Mouse (Mus musculus) adrenal gland, postnatal 10 days (tissue): ENCODE measurements at regions not wholly inside any gene's neighbourhood (a gene's known extent, or its start where the extent isn't known, plus 50 kb on each side); places are given as distances from the start of the nearest gene placed in this dataset.

Experiments
- DNase-seq: peaks from one replicate; pipeline ENCODE4 v3.0.0; 2021; ENCODE audit warnings: mixed read lengths

DNA sequence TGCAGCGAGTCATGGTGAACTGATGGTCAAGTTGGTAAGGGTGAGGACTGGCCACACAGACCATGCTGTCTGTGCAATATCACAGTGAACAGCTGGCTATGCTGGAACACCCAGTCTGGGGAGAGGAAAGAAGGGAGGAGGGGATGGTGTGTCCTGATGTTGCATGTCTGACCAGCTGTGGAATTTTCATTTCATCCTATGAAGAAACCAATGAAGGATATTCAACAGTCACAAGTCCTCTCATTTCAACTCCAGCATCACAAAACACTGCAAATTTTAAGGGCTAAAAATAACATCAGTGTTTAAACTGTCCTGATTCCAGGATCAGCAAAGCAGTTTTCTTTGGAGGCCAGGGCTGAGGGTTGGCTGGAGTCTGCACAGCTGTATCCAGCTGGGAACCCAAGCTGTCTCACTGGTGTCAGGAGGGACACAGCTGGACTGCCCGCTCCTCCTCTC is 503.7 kb upstream of the Nox3 start:
- peak; percentile 13 for DNase-seq

DNA sequence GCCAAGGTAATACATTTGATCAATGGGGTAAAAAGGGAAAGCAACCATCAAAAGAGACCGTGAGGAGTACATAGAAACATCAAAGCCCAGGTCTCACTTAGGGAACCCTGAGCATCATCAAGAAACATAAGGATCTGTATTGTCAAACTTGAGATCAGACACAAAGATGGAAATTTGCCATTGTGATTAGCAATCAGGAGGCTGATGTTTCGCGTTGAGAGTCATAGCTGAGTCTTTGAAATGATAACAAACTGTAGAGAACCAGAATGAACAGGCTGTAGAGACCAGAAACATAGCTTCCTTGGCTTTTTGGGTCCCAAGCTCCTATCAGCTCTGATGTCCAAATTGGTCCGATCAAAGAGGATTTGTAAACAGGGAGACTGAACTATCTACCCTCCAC is 505.2 kb upstream of the Nox3 start:
- DNase-seq = no peak

DNA sequence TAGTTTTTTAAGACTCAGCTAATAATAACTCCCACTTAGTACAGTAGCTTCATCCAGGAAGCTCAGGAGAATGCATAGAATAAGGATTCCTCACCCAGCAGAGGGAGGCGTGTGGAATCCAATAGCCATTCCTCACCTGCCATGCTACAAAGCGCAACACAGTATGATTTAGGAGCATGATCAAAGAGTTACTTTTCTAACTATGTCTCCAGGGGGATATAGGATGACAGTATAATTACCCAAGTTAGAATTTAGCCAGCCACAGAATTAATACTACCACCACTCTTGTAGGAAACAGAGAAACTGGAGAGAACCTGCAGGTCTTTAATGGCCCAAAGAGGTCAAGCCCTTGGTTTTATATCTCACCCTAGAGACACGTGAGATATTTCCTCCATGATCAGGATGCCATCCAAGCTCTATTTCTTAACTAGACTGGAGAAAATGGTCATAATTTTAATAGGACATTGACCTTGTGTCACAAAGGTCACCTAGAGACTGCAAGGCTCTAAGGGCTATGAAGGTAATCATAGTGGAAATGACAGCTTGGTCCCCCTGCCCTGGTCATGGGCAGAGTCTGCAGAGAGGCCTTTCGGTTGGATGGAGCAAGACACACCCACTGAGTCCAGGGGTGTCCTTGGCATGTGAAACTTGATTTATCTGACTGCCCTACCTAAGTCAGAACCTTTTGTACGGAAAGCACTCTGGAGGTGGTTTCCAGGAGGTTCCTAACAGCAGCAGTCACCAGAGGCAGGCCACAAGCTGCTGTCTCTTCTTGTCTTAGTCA is 512.3 kb upstream of the Nox3 start:
- no peak for DNase-seq

DNA sequence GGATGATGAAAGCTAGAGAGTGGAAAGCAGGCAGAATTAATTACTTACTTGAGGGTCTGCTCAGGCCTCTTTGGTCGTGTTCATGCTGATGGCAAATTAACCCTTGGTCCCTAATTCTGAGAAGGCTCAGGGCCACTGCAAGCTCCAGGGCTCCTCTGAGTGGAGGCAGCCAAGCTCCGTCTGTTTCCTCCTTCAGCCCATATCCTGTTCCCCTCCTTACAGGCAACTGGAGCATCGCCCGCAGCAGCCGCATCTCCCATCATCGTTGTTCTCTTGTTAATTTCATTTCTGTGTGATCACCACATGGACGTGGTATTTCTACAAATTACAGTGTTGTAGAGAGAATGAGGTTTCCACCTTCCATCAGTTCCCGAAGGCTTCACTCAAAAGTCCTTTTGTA is 513.6 kb upstream of the Nox3 start:
- no peak for DNase-seq

DNA sequence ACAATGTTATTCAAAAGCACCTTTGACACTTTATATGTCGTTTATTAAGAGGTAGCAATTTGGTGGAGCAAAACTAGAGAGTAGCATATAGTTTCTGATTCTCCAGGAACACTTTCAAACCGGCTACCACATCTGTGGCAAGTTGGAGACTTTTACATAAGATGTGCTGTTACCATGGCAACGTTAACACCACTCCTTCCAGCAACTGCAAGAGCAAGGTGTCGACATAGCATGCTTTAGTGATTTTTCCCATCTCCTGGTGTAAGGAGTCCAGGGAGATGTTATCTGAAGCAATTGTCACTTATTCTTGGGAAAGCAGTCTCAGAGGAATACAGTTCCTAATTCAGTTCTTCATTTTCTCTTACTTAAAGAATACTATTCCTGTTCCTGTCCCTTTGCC is 516.5 kb upstream of the Nox3 start:
- DNase-seq = no peak

DNA sequence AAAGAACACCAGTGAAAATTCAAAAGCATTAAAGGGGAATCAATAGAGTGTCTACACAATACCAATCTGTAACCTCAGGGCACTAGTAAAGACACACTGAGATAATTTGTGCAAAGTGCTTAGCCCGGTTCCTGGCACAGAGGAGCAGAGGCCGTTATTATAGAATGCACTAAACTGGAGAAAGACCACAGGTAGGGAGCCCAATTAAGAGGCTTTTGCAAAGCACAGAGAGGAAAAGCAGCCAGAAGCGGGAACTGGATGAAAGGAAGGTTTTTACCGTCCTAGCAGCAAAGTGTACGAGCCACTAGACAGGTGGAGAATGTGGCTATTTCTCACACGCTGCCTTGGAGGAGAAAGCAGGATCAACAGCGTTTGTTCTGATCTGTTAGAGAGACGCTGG is 518.9 kb upstream of the Nox3 start:
- DNase-seq = no peak

DNA sequence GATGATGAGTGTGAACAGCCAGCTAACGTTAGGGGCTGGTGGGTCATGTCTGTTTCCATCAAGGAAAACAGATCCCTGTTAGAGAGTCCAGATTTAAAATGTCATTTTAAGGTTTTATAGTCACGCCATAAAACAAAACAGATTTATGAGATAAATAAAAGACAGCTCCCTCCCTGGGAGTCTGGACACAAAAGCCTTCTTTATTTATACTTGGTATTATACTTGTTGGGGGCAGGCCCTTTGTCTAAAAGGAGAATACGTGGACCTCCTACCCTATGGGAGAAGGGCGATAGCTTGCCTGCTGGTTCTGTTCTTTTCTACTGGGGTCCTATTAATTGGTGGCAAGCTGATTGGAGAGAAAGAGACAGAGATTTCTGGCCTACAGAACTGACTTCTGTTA is 520.1 kb upstream of the Nox3 start:
- DNase-seq = no peak

DNA sequence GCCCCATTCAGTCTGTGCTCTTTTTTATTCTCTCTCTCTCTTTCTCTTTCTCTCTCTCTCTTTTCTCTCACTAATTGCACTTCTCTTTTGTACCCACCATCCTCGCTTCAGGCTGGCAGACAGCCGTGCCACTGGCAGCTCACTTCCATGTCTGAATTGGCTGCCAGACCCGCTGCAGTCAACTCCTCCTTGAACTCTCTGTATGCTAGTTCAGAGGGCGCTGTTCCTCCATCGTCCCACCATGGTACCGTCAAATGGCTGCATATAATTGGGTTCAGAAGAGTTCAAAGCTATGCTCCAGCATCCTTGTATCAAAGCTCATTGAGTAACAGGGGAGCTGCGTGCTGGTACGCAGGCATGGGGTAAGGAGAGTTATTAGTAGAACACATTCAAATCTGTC is 520.7 kb upstream of the Nox3 start:
- no peak for DNase-seq

DNA sequence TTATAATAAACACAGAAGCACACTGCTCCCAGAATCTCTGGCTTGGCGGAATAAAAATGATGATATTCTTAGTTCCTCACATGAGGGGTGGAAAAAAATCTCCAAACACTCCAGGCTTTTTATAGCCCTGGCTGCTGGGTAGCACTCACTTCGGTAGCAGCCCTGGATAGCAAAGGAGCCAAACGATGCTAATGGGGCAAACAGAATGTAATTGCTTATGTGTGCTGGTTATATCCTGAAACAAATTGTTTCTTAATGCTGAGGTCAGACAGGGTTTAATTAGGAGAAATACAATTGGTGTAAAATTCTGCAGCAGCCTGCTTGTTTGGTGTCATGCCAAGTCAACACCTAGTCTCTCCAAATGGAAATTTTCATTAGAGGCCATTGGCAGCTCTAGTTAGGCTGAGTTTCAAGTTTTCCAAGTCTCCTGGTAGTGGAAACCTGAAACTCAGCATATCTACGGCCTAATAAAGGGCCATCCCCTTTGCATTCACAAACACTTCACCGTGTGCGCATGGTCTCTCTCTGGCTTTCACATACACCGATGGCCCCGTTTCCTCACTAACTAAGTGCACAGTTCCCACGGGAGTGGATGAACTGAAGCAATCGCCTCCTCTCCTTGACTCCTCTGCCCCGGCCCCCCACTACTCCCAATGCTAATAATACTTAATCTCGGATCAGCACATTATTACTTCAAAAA is 524.8 kb upstream of the Nox3 start:
- no peak for DNase-seq

DNA sequence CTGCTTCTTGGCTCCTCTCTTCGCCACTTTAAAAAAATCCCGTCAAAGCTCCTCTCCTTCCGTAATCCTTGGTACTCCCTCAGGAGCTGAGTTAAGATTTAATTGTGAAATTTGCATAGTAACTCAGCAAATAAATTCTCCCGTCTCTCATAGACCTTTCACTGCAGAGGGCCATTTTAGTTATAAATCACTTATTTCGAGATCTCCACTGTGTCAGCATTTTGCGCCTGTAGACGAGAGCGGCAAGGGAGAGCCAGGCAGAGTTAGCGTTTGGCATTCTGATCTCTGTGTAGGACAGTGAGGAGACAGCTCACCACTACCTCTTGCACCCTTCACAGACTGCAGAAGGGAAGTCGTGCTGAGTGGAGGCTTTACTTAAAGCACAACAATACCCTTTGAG is 531.8 kb upstream of the Nox3 start:
- DNase-seq = no peak

DNA sequence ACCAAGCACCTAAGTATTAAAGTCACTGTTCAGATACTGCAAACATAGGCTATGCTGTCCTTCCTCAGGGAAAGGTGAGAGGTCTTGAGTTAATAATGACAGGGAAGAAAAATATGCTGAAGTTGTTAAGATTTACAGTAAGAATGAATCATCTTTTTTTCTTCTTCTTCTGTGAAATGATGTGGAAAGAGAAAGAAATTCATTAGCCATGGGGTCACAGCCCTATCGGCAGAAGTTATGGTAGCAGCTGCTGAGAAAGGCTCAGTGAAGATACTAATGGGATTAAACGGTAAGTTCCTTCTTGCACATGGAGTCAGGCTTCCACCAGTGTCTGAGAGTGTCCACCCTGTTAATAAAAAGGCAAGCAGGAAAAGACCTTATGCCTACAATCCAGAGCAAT is 533.9 kb upstream of the Nox3 start:
- DNase-seq = no peak

DNA sequence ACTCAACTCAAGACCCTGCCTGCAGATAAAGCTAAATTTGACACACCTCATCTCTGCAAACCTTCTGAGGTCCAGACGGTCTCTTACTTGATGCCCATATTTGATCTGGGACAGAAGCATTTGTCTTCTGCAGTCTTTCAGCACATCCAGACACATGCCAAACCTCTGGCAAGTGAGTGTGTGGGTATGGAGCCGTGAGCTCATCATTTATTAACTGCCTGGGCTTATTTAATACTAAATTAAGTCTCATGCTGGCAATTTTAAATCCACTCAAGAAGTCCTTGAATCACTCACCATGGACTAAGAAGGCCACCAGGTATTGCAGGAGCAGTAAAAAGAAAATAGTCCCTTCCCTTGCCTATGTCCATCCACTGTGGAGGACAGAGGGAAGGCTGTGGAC is 554.4 kb upstream of the Nox3 start:
- no peak for DNase-seq

DNA sequence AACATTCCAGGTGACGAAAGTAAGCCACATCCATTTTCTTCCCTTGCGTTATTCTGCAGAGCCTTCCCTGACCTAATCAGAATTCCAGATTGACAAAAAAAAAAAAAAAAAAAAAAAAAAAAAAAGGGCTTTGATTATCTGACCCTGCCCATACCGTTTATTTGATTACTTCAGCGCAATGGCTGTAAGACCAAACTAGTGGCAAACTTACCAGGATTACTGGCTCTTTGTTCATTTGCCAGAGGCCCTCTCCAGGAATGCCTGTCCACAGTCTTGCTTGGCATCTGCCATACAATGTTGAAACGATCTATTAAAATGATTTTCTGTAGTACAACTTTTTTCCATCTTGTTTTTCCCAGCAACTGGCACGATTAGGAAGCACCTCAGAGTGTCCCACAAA is 569.4 kb upstream of the Nox3 start:
- no peak for DNase-seq

DNA sequence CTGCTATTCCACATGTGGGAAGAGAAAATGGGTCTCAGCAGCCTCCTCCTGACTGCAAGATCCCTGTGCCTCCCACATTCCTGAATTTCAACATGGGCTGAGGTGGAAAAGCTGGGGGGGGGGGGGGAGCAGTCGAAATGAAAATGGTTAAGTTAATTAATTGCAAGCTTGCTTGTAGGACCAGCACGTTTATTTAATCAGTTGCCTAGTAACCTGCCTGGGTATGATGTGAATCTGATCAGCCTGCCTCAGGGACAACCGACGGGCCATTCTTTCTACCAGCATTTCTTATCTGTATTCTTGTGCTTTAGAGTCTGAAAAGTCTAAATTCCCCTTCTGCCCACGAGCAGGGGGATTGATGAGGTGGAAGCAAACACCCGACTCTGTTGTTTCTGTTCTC is 569.9 kb upstream of the Nox3 start:
- DNase-seq = no peak

DNA sequence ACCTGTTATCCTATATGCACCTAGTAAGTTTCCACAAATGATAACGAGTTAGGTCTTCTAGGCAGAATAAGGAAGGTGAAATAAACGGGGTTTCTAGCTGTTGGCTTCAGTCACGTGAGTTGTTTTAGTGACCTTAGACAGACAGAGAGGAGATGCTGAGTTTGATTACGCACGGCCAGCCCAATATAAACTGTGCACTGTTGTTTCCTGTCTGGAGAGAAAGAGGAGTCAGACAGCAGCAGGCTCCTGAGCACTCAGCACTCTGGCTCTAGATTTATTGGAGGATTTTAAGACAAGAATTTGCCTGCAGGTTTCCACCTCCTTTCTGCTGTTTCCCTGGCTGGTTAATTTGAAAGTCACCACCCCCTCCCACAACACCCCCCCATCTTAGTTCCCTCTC is 570.4 kb upstream of the Nox3 start:
- DNase-seq = no peak

DNA sequence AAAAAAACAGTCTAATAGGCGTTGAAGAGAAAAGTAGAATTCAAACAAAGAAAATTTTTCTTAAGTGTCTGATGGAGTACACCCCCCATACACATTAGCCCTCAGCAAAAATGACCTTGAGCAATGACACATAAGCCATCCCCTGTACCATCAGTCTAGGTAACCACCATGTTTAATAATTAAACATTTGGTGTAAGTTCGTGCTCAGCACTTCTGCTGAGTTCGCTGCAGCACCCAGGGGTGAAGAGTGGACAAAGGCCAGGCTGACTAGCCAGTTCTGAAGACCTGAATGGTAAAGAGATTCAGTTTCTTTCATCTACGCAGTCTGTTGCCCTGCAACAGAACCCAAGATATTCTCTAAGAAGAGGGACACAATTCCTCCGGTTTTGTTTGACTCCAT is 572.3 kb upstream of the Nox3 start:
- DNase-seq = no peak

DNA sequence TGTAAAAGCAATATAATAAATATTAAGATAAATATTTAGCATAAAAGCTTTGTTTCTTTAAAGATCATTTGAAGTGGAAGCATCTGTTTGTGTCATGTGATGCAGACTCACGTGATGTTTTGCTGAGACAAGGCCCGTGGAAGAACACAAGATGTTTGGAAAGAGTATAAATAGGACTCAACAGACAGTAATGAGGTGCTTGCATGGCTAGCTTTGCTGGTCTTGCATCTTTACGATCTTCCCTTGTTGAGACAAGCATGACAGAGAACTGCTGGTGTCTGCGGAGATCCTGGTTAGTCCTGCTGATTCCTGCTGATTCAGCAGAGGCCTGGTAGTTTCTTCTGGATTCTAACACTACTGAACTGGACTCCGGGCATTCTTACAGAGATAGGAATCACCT is 576.4 kb upstream of the Nox3 start:
- no peak for DNase-seq

DNA sequence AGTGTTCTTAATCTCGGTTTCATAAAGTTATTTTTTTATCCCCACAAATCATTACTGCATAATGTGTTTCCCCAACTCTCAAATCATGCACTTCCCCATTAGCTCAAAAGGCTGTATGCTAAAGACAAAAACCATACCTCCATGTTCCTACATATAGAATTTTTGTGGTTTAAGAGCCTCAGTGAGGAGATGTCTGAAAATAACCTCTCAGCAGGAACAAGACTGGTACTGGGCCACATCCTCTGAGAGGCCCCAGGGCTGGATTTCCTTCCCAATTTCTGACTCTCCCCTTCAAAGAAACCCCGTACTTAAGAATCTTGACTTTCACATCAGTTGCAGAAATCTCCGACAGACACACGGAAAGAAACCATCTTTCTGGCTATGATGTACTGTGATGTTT is 580.7 kb upstream of the Nox3 start:
- no peak for DNase-seq

DNA sequence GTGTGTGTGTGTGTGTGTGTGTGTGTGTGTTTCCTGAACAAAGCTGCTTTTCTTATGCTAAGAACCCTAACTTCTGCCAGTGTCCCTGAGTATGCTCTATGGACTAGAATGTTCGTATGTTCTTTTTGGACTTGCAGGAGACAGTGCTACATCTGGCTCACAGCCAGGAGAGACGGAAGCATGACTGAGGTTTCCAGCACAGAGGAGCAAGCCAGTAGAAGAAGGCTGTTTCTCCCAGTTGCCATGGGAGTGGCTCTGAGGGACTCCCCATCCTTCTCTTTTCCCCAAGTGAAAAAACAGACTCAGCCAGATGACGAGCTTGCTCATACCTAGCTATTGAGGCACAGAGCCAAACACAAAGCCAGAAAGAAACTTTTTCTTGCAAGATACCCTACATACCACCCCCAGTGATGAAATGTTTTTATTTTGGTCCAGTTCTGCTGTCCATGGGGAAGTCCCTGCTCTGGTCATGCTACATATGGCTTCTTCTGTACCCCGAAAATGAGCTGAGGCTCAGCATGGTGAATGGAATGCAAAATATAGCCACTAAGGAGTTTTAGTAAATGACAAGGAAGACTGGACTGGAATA is 582.3 kb upstream of the Nox3 start:
- no peak for DNase-seq

DNA sequence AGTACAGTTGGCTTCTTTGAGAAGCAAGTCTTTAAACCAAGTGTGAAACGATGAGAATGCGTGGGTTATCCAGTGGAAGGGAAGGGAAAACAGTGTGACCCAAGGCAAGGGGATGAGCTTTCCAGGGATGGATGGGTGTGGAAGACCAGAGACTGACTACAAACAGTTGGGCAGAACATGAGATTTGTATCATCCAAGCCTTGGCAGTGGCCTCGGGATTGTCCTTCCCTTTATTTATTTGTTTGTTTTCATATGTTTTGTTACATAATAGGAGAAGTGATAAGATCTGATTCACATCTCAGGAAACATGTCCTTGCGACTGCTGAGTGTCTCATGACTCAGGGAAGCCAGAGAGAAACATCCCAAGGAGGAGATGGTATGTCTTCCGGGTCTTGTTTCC is 585.4 kb upstream of the Nox3 start:
- DNase-seq = no peak

DNA sequence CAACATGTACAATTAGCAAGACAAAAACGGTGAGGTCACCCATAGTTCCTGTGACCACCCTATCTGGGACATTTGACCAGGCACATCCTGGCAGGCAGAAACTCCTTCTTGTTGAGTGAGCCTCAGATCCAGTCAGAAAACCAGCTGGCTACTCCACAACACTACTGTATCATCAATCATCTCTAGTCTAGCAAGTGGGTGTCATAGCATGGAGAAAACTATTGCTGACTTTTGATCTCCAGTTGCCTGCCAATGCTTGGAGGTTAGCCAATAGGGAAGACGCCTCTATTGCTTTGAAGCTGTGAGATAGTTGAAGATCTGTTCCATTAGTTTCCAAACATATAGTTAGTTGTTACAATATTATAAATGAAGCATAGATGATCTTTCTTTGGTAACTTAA is 595.4 kb upstream of the Nox3 start:
- no peak for DNase-seq

DNA sequence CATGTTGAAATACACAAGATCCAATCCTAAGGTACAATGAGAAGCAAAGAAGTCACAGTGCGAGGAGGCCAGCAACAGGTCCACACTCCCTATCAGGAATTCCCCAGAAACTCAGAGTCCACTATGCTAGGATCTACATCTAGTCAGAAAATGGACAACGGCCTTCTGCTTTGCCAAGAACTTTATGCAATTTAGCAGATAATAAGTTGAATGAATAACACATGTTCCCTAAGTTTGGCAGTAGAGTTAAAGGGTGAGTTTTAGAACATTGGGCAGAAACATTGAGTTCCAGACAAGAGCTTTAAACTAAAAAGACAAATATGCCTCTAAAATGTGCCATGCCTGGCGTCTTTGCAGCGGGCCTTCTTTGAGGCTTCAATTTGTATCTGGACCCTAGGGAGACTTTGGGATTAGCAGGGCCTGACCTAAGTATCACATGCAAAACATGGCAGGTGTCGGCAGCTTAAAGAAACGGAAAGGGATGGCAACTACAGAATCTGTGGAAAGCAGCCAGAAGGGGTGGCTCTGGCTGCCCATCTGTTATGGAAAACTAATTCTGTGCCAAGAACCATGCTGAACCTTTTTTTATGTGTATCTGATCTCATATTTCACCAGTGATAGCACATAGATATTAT is 600.6 kb upstream of the Nox3 start:
- DNase-seq = no peak

DNA sequence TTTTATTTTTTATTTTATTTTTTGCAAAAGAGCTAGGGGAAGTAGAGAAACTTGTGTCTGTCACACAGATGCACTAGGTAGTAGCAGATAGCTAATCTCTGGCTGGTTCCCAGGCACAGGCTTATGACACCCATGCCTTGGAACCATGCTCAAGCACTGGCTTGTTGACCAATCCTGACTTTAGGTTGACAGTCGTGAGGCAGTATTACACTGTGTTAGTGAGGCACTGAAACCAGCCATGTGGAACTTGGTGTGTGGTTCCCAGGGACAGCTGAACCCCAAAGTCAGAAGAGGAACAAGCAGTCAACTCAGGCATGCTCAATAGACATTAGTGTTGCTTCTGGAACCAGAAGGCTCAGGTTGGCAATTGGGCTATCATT is 601.1 kb upstream of the Nox3 start:
- DNase-seq = no peak
